Comparison of ENCODE assay signal across 13 mouse cellular contexts in genomic region chr8:8985395-8985794, GRCm38 (mm10).
DNase-seq lines count a peak whose midpoint lies in the region; ATAC-seq and TF ChIP-seq lines count a peak whose summit lies in the region.
"Had no signal": no experiment of that assay in that cellular context is flagged by ENCODE, and none has a peak within 500 bp of the region (broad histone marks: within the 10 kb centered on the region; RNA-seq: fewer than 3 reads in every experiment).

No protein-coding gene starts in this region.

- H3K4me1 ChIP-seq in lung, embryonic 14.5 days (ENCODE audit: insufficient read depth): peaks cover under 1% of the 10 kb centered on the region; the same call in 1 of the 2 replicates
- peaks cover 44% of the 10 kb centered on the region for H3K4me1 ChIP-seq in E14TG2a.4 (replicated peaks; ENCODE audit: low read depth, low read length)

- peak; percentile 13; the same call in 1 of the 2 replicates for TF ChIP-seq CTCF in gastrocnemius, adult 2 months (IDR thresholded peaks at IDR 0.05)
- TF ChIP-seq CTCF in lung, embryonic 14.5 days (IDR thresholded peaks at IDR 0.05; ENCODE audit: low read depth): peak; percentile 50
- TF ChIP-seq CTCF in E14TG2a.4 (conservative IDR thresholded peaks at IDR 0.05; ENCODE audit: low read length): peak; percentile 51

- intact Hi-C loops in gastrocnemius, adult 2 months (cut with DNase I): no loop called here

- no peak overlapping the region for H3K27ac ChIP-seq in gastrocnemius, adult 2 months
- H3K27ac ChIP-seq in lung, embryonic 14.5 days (ENCODE audit: low read depth): no peak overlapping the region
- H3K27ac ChIP-seq: embryonic facial prominence, embryonic 12.5 days had no signal

- H3K9ac ChIP-seq in lung, embryonic 14.5 days: no peak overlapping the region
- H3K9ac ChIP-seq: embryonic facial prominence, embryonic 12.5 days had no signal

- ATAC-seq in lung, embryonic 14.5 days (ENCODE audit: insufficient read depth): no peak
- ATAC-seq in megakaryocyte, adult 5-6 weeks (ENCODE audit: poor library complexity, severe bottlenecking): peak; percentile 51

- DNase-seq in gastrocnemius, adult 2 months: no peak
- DNase-seq in gastrocnemius, postnatal 10 days: no peak
- DNase-seq in lung, embryonic 14.5 days: no peak
- no peak for DNase-seq in lung, postnatal 14 days
- no peak for DNase-seq in left cerebral cortex, adult 9 months (ENCODE audit: low spot score in 2 of 2)
- no peak for DNase-seq in spleen, adult 12 weeks (ENCODE audit: low spot score)
- DNase-seq: cerebellum, adult 11 months; left cerebral cortex, postnatal 4 days; lung, postnatal 36 days had no signal

- no peaks in the 10 kb centered on the region for H3K36me3 ChIP-seq in lung, embryonic 14.5 days (ENCODE audit: insufficient read depth)
- no peaks in the 10 kb centered on the region for H3K36me3 ChIP-seq in E14TG2a.4 (ENCODE audit: insufficient read depth, low read length)
- H3K36me3 ChIP-seq: embryonic facial prominence, embryonic 12.5 days had no signal

- WGBS in lung, embryonic 14.5 days: 81% methylated on average over 13 of the region's 13 CpGs

- no peak overlapping the region for H3K4me2 ChIP-seq in lung, embryonic 14.5 days
- H3K4me2 ChIP-seq: heart, embryonic 11.5 days had no signal

- H3K9me3 ChIP-seq in lung, embryonic 14.5 days (ENCODE audit: low read depth, low read length): no peaks in the 10 kb centered on the region
- H3K9me3 ChIP-seq in E14TG2a.4 (ENCODE audit: low read length): peaks cover 20% of the 10 kb centered on the region
- H3K9me3 ChIP-seq: embryonic facial prominence, embryonic 12.5 days had no signal

- no peak overlapping the region for H3K4me3 ChIP-seq in gastrocnemius, adult 2 months
- no peak overlapping the region for H3K4me3 ChIP-seq in lung, embryonic 14.5 days (ENCODE audit: low read depth, low read length)
- no peak overlapping the region for H3K4me3 ChIP-seq in E14TG2a.4 (replicated peaks; ENCODE audit: low read length)
- H3K4me3 ChIP-seq: embryonic facial prominence, embryonic 12.5 days had no signal

- H3K27me3 ChIP-seq in lung, embryonic 14.5 days (ENCODE audit: insufficient read depth, low read length): no peaks in the 10 kb centered on the region
- H3K27me3 ChIP-seq in E14TG2a.4 (ENCODE audit: insufficient read depth, low read length): peaks cover 30% of the 10 kb centered on the region
- H3K27me3 ChIP-seq: embryonic facial prominence, embryonic 12.5 days had no signal
